Mouse (Mus musculus) 3134 (cell line): ENCODE data around the gene Slc44a5.

Experiments used
- DNase-seq: peaks from one replicate; pipeline ENCODE4 v3.0.0-alpha.2; 2011; ENCODE audit warnings: low spot score; ENCODE audit not compliant: insufficient read length; ENCODE audit errors: extremely low read depth

Slc44a5 gene

DNA sequence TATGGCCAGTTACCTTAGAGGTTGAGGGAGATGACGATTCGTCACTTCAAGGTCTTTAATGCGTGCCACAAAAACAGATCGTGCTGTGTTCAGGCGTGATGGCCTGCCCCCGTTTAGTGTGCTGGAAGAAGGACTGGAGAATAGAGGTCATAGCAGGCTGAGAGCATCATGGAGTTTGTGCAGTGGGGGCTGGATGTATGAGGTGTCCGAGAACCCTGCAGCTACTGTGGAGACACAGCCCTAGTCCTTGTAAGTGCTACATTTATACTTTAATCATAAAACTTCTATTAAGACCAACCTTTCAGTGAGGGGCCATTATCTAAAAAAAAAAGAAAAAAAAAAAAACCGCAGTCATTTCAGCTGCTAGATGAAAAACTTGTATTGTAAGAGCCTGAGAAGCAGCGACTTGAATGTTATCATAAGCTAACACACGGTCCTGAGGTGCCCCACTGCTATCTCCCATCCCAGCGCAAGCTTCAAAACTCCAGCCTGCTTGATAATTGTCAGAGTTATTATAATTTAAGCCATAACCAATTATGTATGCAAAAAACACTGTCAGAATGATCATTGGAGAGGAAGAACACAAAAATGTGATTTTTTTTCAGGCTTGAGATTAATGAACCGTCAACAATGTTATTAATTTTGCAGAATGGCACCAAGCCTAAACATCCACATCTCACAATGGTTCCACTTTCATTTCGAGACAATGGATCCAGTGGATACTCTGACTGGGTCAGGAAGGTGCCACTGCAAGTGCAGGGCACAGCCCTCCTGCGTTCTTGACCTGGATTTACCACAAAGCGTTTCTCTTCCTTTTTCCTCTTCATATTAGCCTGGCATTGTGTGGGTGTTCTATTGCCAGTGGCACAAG lies 118.5 kb downstream of the Slc44a5 start:
- no peak for DNase-seq

- no peak for DNase-seq
These were observed 119.2 kb downstream of the Slc44a5 start for GRCm38 (mm10) chr3:154092466-154092865.

DNA sequence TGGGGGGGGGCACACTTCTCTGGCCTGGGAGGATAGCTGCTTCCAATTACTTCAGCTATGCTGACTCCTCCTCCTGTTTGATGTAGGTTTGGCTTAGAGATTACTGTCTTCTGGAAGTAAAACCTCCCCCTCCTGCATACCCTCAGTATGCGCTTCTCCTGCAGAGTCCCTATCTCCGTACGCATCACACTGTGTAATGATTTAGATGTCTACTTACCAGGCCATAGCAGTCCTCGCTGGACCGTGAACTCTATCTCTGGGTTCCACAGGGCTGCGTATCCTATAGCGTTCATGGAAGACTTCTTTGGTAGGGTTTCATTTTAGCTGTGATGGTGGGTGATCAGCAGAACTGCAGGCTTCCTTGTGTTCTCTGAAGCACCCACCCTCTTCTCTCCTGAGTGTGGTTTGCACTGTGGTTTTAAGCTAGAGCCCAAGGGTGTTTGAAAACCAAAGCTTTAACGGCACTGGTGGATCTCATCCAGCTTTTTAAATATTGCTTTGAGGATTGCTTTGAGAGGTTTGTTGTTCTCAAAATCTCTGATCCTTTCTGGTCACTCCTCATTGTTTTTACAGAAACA lies 120.6 kb downstream of the Slc44a5 start:
- DNase-seq: no peak

GRCm38 (mm10) chr3:154101671-154102070 lies 128.4 kb downstream of the Slc44a5 start:
- DNase-seq: no peak

- DNase-seq: no peak
These were observed 137.3 kb downstream of the Slc44a5 start for GRCm38 (mm10) chr3:154110528-154110927.

GRCm38 (mm10) chr3:154111221-154111620 lies 138.0 kb downstream of the Slc44a5 start:
- DNase-seq: no peak

- no peak for DNase-seq
These were observed 141.8 kb downstream of the Slc44a5 start for GRCm38 (mm10) chr3:154114991-154115390.

DNA sequence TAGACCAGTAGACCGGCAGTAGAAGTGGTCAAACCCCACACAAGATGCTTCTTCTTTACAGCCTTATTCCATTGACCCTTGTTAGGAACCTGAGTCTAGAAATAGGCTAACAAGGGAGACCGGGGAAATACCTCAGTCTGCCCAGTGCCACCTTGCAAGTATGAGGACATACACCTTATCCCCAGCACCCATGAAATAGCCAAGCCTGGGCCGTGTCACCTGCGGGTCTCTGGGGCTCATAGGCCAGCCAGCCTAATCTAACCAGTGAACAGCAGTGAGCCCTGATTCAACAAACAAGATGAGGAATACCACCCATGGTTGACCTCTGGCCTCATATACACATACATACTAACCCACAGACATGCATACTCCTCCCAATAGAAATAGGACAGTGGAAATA lies 142.2 kb downstream of the Slc44a5 start:
- DNase-seq: no peak

DNA sequence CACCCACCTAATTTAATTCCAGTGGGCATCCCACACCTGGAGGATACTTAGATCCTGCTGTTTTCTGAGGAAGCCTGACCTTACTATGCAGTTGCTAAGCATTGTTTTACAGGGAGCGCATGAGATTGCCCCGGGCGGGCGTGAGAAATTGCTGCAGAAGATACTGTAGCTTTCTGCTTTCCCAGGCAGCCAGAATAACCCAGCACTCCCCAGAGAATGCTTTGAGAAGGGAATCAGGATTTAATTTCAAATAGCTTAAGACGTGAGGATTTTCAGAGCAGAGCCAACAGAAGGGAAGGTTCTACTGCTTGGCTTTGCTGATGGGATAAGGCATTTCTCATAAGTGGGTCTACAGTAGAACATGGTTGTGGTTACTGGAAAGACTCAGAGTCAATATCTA lies 142.8 kb downstream of the Slc44a5 start:
- DNase-seq: no peak

- no peak for DNase-seq
These were observed 145.9 kb downstream of the Slc44a5 start for GRCm38 (mm10) chr3:154118992-154119603.

DNA sequence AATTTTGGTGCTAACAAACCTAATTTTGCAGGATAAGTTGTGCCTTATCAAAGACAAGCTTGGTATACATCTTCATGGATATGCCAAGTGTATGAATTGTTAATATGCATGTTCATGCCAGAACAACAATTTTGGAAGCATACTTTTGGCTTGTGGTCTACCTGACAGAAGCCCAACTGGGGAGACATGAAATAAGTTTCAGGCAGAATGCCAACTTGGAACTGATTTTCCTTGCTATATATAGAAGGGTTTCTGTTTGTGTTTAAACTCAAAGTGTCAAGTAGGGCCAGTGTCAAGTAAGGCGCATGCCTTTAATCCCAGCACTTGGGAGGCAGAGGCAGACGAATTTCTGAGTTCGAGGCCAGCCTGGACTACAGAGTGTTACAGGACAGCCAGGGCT lies 149.3 kb downstream of the Slc44a5 start:
- no peak for DNase-seq

GRCm38 (mm10) chr3:154124890-154125575 lies 151.8 kb downstream of the Slc44a5 start:
- no peak for DNase-seq

DNA sequence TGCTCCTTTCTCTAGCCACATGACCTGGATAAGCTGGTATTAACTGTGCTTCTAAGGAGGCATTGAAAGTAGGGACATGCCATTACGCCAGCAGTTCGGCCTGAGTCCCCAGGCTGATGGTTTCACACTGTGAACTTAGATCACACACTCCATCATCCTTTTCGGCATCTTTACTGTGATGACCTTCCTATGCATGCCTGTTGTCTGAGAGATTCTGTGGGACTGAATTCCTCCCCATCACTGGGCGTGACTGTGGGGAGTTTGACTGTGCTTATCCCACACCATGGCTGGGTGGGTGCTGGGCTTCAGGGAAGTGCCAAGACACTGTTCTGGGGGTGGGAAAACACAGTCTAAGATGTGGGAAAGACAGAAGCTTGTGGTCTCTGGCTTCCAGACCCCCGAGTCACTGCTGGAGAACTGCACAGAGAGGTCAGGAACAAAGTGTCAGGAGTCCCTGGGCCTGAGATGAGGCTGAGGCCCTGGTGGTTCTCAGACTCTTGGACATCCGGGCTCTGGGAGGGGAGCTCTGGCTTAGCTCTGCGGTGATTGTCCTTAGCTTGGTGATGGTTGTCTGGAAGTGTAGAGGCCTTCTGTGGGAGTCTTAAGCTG lies 152.6 kb downstream of the Slc44a5 start:
- no peak for DNase-seq

GRCm38 (mm10) chr3:154127246-154127645 lies 154.0 kb downstream of the Slc44a5 start:
- DNase-seq: no peak

- no peak for DNase-seq
These were observed 155.8 kb downstream of the Slc44a5 start for GRCm38 (mm10) chr3:154129036-154129435.

DNA sequence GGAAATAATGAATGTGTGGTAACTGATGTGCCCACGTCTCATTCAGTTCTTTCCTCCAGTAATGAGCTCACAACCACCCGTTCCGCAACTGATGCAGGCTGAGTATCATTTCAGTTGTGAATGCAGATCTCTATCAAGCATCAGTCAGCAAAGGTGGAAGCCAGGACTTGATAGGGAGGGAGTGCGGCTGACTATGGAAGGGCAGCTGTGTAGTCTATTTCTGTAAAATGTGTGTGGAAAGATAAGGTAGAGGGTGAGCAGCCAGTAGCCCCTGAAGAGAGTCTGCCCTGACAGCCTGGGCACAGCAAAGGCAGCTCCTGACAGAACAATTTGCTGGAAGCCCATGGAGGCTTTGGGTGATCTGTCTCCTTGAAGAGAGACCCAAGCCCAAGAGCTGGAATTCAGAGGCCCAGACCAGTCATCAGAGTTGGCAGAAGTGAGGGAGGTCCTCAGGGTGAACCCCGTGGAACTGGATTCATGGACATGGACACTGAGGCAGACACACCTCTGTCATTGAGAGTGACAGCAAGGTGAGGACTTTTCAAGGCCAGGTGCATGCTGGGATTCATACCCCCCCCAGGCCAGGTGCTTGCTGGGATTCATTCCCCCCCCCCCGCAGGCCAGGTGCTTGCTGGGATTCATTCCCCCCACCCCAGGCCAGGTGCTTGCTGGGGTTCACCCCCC lies 157.3 kb downstream of the Slc44a5 start:
- no peak for DNase-seq

DNA sequence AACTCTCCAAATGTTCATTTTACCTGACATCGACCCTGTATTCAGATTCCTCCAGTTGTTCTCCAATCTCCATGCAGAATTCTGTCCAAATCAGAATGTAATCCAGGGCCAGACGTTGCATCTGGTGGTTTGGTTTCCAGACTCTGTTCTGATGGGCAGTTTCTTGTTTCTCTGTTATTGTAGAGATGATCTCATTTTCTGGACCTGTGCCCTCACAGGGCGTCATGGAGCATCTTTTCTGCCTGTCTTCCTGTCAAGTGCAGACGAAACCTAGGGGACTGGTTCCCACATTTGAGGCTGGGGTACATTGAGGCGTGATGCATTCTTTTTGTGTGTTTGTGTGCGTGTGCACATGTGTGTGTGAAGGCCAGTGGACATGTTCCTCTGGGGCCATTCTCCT lies 160.8 kb downstream of the Slc44a5 start:
- no peak for DNase-seq

DNA sequence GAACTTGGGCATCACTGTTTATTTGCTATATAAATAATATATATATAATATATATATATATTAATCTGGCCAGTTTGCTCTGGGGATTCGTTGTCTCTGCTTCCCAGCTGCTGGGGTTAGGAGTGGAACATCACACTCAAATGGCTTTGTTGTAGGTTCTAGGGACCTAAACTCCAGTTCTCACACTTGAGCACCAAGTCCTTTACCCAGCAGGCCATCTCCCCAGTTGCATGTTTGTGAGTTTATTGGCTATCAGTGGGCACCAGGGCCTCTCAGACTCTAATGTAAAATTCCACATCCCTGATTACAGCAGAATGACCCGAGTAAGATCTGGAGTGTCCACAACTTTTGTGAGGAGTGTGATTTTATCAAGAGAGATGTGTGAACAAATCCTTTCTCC lies 161.5 kb downstream of the Slc44a5 start:
- no peak for DNase-seq

DNA sequence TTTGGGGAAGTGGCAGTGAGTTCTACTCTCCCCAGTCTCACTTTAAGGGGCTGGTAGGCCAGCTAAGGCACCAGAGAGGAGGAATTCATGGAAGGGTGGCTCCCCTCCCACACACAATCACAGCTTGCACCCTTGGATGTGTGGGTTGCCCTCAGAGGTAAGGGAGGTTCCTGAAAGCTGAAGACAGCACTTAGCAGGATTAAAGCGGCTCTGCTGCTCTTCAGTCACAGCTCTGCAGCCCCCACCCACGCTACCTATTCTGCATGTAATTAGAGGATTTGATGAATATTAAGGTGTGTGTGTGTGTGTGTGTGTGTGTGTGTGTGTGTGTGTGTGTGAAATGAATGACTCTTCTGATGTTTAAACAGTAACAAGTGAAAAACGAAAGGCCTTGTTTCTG lies 163.3 kb downstream of the Slc44a5 start:
- no peak for DNase-seq

GRCm38 (mm10) chr3:154141346-154141745 lies 168.1 kb downstream of the Slc44a5 start:
- no peak for DNase-seq
